Comparison of ENCODE assay signal across 8 mouse cellular contexts in the genomic region with DNA sequence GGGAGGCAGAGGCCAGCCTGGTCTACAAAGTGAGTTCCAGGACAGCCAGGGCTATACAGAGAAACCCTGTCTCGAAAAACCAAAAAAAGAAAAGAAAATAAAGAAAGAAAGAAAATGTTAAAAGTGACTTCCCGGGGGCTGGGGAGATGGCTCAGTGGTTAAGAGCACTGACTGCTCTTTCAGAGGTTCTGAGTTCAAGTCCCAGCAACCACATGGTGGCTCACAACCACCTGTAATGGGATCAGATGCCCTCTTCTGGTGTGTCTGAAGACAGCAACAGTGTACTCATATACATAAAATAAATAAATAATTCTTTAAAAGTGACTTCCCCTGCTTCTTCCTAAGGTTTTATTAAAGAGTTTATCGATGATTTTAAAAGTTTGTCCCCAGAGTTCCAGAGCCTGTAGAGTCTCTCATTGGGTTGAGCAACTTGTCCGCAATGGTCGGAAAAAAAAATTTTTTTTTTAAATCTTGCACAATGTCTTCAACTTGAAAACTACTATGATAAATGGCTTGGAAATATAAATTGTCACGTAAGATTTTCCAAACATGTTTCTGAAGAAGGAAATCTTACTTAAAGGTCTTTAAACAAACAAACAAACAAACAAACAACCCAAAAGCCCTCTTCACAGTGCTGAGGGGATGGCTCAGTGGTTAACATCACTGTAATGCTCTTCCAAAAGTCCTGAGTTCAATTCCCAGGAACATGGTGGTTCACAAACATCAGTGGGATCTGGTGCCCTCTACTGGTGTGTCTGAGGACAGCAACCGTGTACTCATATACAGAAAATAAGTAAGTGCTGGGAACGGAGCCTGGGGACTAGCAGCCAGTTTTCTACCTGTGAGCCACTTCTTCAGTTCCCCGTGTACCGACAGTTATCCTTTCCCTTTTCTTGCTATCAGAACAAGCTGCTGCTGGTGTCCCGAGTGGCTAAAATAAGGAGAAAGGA. TPM values are rescaled to one million over a fixed set of nuclear protein-coding genes. Genes with fewer than 3 reads are reported as not detected.
A peak's percentile ranks its signal among the peaks of the same experiment; 100 is the strongest.
DNase-seq lines count a peak whose midpoint lies in the region; ATAC-seq and TF ChIP-seq lines count a peak whose summit lies in the region.

No protein-coding gene starts in this region.

- H3K27me3 ChIP-seq in lung, embryonic 15.5 days: no peaks in the 10 kb centered on the region
- H3K27me3 ChIP-seq in limb, embryonic 15.5 days: no peaks in the 10 kb centered on the region

- WGBS in lung, embryonic 15.5 days: 61% methylated on average over 11 of the region's 11 CpGs
- WGBS in limb, embryonic 15.5 days: 65% methylated on average over 11 of the region's 11 CpGs

- peak overlapping the region; percentile 52 for H3K4me2 ChIP-seq in lung, embryonic 15.5 days
- peak overlapping the region; percentile 63 for H3K4me2 ChIP-seq in limb, embryonic 15.5 days

- DNase-seq in lung, postnatal 25 days (ENCODE audit: low spot score): no peak
- no peak for DNase-seq in brain, embryonic 14.5 days (ENCODE audit: low read depth)
- peak; percentile 23 for DNase-seq in retina, embryonic 14.5 days (ENCODE audit: low spot score)
- no peak for DNase-seq in urinary bladder, postnatal 4 days (ENCODE audit: low spot score in 2 of 2)
- DNase-seq in right cerebral cortex, postnatal 36 days (ENCODE audit: low spot score in 2 of 2): no peak

- no peak for TF ChIP-seq POLR2A in brain, embryonic 14.5 days (IDR thresholded peaks at IDR 0.05; ENCODE audit: borderline replicate concordance, extremely low read depth, insufficient read depth, insufficient read length, poor library complexity, severe bottlenecking)

- peak overlapping the region; percentile 85 for H3K27ac ChIP-seq in lung, embryonic 15.5 days
- H3K27ac ChIP-seq in limb, embryonic 15.5 days: peak overlapping the region; percentile 67

- peak; percentile 33; the same call in 1 of the 2 replicates for TF ChIP-seq CTCF in brain, embryonic 14.5 days (IDR thresholded peaks at IDR 0.05; ENCODE audit: borderline replicate concordance, extremely low read depth, insufficient read depth, insufficient read length)

- peak overlapping the region; percentile 72 for H3K4me3 ChIP-seq in lung, embryonic 15.5 days
- H3K4me3 ChIP-seq in limb, embryonic 15.5 days: peak overlapping the region; percentile 93

- ATAC-seq in lung, embryonic 15.5 days (ENCODE audit: borderline replicate concordance, extremely low read depth, low FRiP score, low TSS enrichment): no peak
- peak; percentile 26; the same call in 1 of the 2 replicates for ATAC-seq in granulocyte monocyte progenitor cell, adult 5-6 weeks (replicated peaks; ENCODE audit: poor library complexity, severe bottlenecking)
- ATAC-seq in limb, embryonic 15.5 days (ENCODE audit: insufficient number of reproducible peaks, low FRiP score, low TSS enrichment, low read depth): no peak

- peaks cover 19% of the 10 kb centered on the region for H3K4me1 ChIP-seq in lung, embryonic 15.5 days
- no peaks in the 10 kb centered on the region for H3K4me1 ChIP-seq in limb, embryonic 15.5 days

- H3K9me3 ChIP-seq in lung, embryonic 15.5 days: no peaks in the 10 kb centered on the region
- no peaks in the 10 kb centered on the region for H3K9me3 ChIP-seq in limb, embryonic 15.5 days

- H3K9ac ChIP-seq in lung, embryonic 15.5 days: 0 out of 2 replicates have a peak overlapping the region, but pooled peaks have one; percentile 31
- H3K9ac ChIP-seq in limb, embryonic 15.5 days: no peak overlapping the region

- peaks cover 11% of the 10 kb centered on the region for H3K36me3 ChIP-seq in lung, embryonic 15.5 days
- peaks cover 10% of the 10 kb centered on the region for H3K36me3 ChIP-seq in limb, embryonic 15.5 days

RNA-seq across cellular contexts. Expression of a gene that starts 0.8 kb away (rescaled TPM):
- 62.8 and 68.1 TPM in 2 replicates for polyA plus RNA-seq in lung, embryonic 15.5 days (2015; fragmentation: Nextera tagmentation; extraction: Ambion mirVana)
- polyA plus RNA-seq in brain, embryonic 14.5 days (2012; rRNA removed): 22.9 and 24.2 TPM in 2 replicates
- 73.8 and 74.6 TPM in 2 replicates for total RNA-seq in granulocyte monocyte progenitor cell, adult 5-6 weeks (2014; fragmentation: Nextera tagmentation)
- 72.6 and 77.3 TPM in 2 replicates for total RNA-seq in granulocyte monocyte progenitor cell, adult 5-6 weeks (2017)
- 39.1 and 39.8 TPM in 2 replicates for polyA plus RNA-seq in limb, embryonic 15.5 days (2015; fragmentation: Nextera tagmentation; extraction: Ambion mirVana)

RNA-seq across cellular contexts. Expression of a gene that starts 37.1 kb away (rescaled TPM):
- 4.3 and 5.2 TPM in 2 replicates for polyA plus RNA-seq in lung, embryonic 15.5 days (2015; fragmentation: Nextera tagmentation; extraction: Ambion mirVana)
- polyA plus RNA-seq in brain, embryonic 14.5 days (2012; rRNA removed): 0.19 and 0.23 TPM in 2 replicates
- 69.6 and 84.6 TPM in 2 replicates for total RNA-seq in granulocyte monocyte progenitor cell, adult 5-6 weeks (2014; fragmentation: Nextera tagmentation)
- total RNA-seq in granulocyte monocyte progenitor cell, adult 5-6 weeks (2017): 79.5 and 106 TPM in 2 replicates
- polyA plus RNA-seq in limb, embryonic 15.5 days (2015; fragmentation: Nextera tagmentation; extraction: Ambion mirVana): 1.5 and 1.6 TPM in 2 replicates

RNA-seq across cellular contexts. Expression of a gene that starts 41.9 kb away (rescaled TPM):
- 65.1 and 72.5 TPM in 2 replicates for polyA plus RNA-seq in lung, embryonic 15.5 days (2015; fragmentation: Nextera tagmentation; extraction: Ambion mirVana)
- 52.6 and 62.4 TPM in 2 replicates for polyA plus RNA-seq in brain, embryonic 14.5 days (2012; rRNA removed)
- 27.0 and 30.8 TPM in 2 replicates for total RNA-seq in granulocyte monocyte progenitor cell, adult 5-6 weeks (2014; fragmentation: Nextera tagmentation)
- total RNA-seq in granulocyte monocyte progenitor cell, adult 5-6 weeks (2017): 42.0 and 45.4 TPM in 2 replicates
- 65.2 and 75.4 TPM in 2 replicates for polyA plus RNA-seq in limb, embryonic 15.5 days (2015; fragmentation: Nextera tagmentation; extraction: Ambion mirVana)
